Mouse (Mus musculus) MEL (cell line): Measurements from ENCODE around the gene H2-Q7.
"Not testable (repeated sequence)": the region's sequence is repeated elsewhere in the genome, so short reads cannot be mapped to it uniquely, and the experiment has no call there.

Source experiments
- CTCF ChIP-seq, 3 experiments: IDR thresholded peaks in 2 of 3; conservative IDR thresholded peaks in 1 of 3; 2 replicates each; pipeline ENCODE4 v1.5.1; 2011 to 2012; ENCODE audit warnings: low read length in 3 of 3, low read depth in 2 of 3, mild to moderate bottlenecking in 2 of 3, improper control_type of control experiment in 1 of 3, inconsistent platforms in 1 of 3, mixed read lengths in 1 of 3, moderate library complexity in 1 of 3; ENCODE audit not compliant: control insufficient read depth in 1 of 3, insufficient read depth in 1 of 3, poor library complexity in 1 of 3, severe bottlenecking in 1 of 3
- EP300 ChIP-seq, 2 experiments: IDR thresholded peaks; 2 replicates each; pipeline ENCODE4 v1.6.1; 2011; ENCODE audit warnings: improper control_type of control experiment in 2 of 2, low read length in 2 of 2, low read depth in 1 of 2, mild to moderate bottlenecking in 1 of 2
- MYC ChIP-seq: IDR thresholded peaks from 2 replicates; pipeline ENCODE4 v1.6.1; 2011; ENCODE audit warnings: low read depth, mild to moderate bottlenecking, low read length, improper control_type of control experiment, moderate library complexity
- POLR2A ChIP-seq, 2 experiments: IDR thresholded peaks; 2 replicates each; pipeline ENCODE4 v1.6.1; 2011 to 2012; ENCODE audit warnings: low read length in 2 of 2, mild to moderate bottlenecking in 2 of 2, control low read depth in 1 of 2, improper control_type of control experiment in 1 of 2, low read depth in 1 of 2, moderate library complexity in 1 of 2; ENCODE audit not compliant: control insufficient read depth in 1 of 2, insufficient read depth in 1 of 2, poor library complexity in 1 of 2
- RAD21 ChIP-seq: IDR thresholded peaks from 2 replicates; pipeline ENCODE4 v1.6.1; 2011; ENCODE audit warnings: mild to moderate bottlenecking, low read depth, low read length, improper control_type of control experiment

DNA sequence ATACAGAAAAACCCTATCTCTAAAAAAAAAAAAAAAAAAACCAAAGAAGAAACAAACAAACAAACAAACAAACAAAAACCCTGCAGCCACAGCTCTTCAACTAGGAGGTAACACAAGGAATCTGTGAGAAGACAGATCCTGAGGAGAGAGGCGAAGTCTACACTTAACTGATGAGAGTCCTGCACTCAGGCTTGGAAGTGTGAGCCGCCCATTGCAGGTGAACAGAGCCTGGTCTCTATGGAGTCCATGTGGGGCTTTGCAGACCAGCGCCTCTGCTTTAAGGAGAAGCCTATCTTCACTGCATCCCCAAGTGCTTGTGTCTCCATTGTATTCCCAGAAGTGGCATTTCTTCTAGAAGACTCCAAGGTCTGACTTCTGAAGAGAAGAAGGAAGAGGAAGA is 14.8 kb upstream of the H2-Q7 start:
- TF ChIP-seq CTCF (IDR thresholded peaks at IDR 0.05 in 2 of 3, conservative IDR thresholded peaks at IDR 0.05 in 1 of 3; ENCODE audit: control insufficient read depth in 1 of 3, insufficient read depth in 1 of 3, low read depth in 2 of 3, low read length in 3 of 3, poor library complexity in 1 of 3, severe bottlenecking in 1 of 3); EP300 (IDR thresholded peaks at IDR 0.05; ENCODE audit: low read depth in 1 of 2, low read length in 2 of 2); MYC; POLR2A (IDR thresholded peaks at IDR 0.05; ENCODE audit: control insufficient read depth in 1 of 2, insufficient read depth in 1 of 2, low read depth in 1 of 2, low read length in 2 of 2, poor library complexity in 1 of 2); RAD21: not testable (repeated sequence)
